Mouse (Mus musculus) olfactory bulb, adult 2 months (tissue): Measurements from ENCODE around the gene Pnpla1. TPM values are rescaled to one million over a fixed set of nuclear protein-coding genes. Genes with fewer than 3 reads are reported as not detected.

Experiments
- H3K27ac ChIP-seq: fragments of 200-500 bp; 2 replicates; pipeline ENCODE4 v1.5.1; 2012; ENCODE audit warnings: low read depth, low read length; ENCODE audit not compliant: insufficient read depth
- H3K4me1 ChIP-seq: fragments of 200-500 bp; 2 replicates; pipeline ENCODE4 v1.6.1; 2012; ENCODE audit warnings: low read length; ENCODE audit not compliant: control insufficient read depth, insufficient read depth
- H3K4me3 ChIP-seq: fragments of 200-500 bp; 2 replicates; pipeline ENCODE4 v1.5.1; 2012; ENCODE audit warnings: mild to moderate bottlenecking, low read depth, low read length, moderate library complexity; ENCODE audit not compliant: insufficient read depth
- CTCF ChIP-seq: fragments of 200-500 bp; IDR thresholded peaks from 2 replicates; pipeline ENCODE4 v1.5.1; 2012; ENCODE audit warnings: low read depth, mild to moderate bottlenecking, low read length, moderate library complexity; ENCODE audit not compliant: insufficient read depth
- POLR2A ChIP-seq: fragments of 200-500 bp; IDR thresholded peaks from 2 replicates; pipeline ENCODE4 v1.6.1; 2012; ENCODE audit warnings: mild to moderate bottlenecking, low read depth, low read length, moderate library complexity; ENCODE audit not compliant: insufficient read depth
- WGBS: fragments of 180-500 bp; shearing (Covaris S2); methylation state at CpG from one replicate; pipeline ENCODE4 v1.1.7; 2018; 5-methylcytosine and 5-hydroxymethylcytosine counted together
- polyA plus RNA-seq: library from polyadenylated mRNA; stranded (reverse); fragments of >200 nt; gene quantifications from 2 replicates; pipeline ENCODE4 v1.2.4, GENCODE M21; 2012; ENCODE audit warnings: low replicate concordance; ENCODE audit not compliant: missing spikeins, insufficient read depth, insufficient read length

Gene Pnpla1
- polyA plus RNA-seq, 1 experiment = not detected

GRCm38 (mm10) chr17:28905377-28905916 lies 47.2 kb downstream of the Pnpla1 start:
- TF ChIP-seq CTCF = no peak
- TF ChIP-seq POLR2A = peak; percentile 47; the same call in 1 of the 2 replicates
- Histone ChIP-seq H3K4me1 (peaks cover 32% of the 10 kb centered on the region), H3K27ac (peak overlapping the region; percentile 95), H3K4me3 (peak overlapping the region; percentile 9; the same call in 1 of the 2 replicates)
- 44% methylated on average over 13 of the region's 13 CpGs for WGBS

- Histone ChIP-seq H3K4me3 (no peak overlapping the region), H3K27ac (peak overlapping the region; percentile 67; the same call in 1 of the 2 replicates), H3K4me1 (peaks cover 32% of the 10 kb centered on the region)
- TF ChIP-seq POLR2A (no peak), CTCF (no peak)
- WGBS = 14% methylated on average over 7 of the region's 7 CpGs
These were observed 49.7 kb downstream of the Pnpla1 start for GRCm38 (mm10) chr17:28907959-28908358.

GRCm38 (mm10) chr17:28909252-28909941 lies 51.2 kb downstream of the Pnpla1 start:
- WGBS = 25% methylated on average over 29 of the region's 29 CpGs
- TF ChIP-seq CTCF (peak; percentile 27; the same call in 1 of the 2 replicates), POLR2A (no peak)
- H3K27ac ChIP-seq = no peak overlapping the region
- H3K4me3 ChIP-seq = no peak overlapping the region
- H3K4me1 ChIP-seq = peaks cover 27% of the 10 kb centered on the region

GRCm38 (mm10) chr17:28910139-28910538 lies 51.9 kb downstream of the Pnpla1 start:
- Histone ChIP-seq H3K4me3 (no peak overlapping the region), H3K4me1 (peaks cover 19% of the 10 kb centered on the region), H3K27ac (no peak overlapping the region)
- TF ChIP-seq CTCF = no peak
- 72% methylated on average over 7 of the region's 7 CpGs for WGBS

GRCm38 (mm10) chr17:28913200-28913599 lies 55.0 kb downstream of the Pnpla1 start:
- 55% methylated on average over 5 of the region's 5 CpGs for WGBS
- Histone ChIP-seq H3K27ac (no peak overlapping the region), H3K4me3 (no peak overlapping the region), H3K4me1 (peaks cover 10% of the 10 kb centered on the region)
- TF ChIP-seq POLR2A (no peak), CTCF (no peak)

GRCm38 (mm10) chr17:28913940-28914339 lies 55.7 kb downstream of the Pnpla1 start:
- H3K4me3 ChIP-seq = no peak overlapping the region
- no peak overlapping the region for H3K27ac ChIP-seq
- TF ChIP-seq CTCF (no peak), POLR2A (no peak)
- WGBS = 86% methylated on average over 6 of the region's 6 CpGs
- H3K4me1 ChIP-seq = peaks cover 7% of the 10 kb centered on the region; the same call in 1 of the 2 replicates

- no peak within 1 kb of the TSS for H3K27ac ChIP-seq
- no peak within 1 kb of the TSS for H3K4me3 ChIP-seq
- WGBS = 82% methylated on average over 12 of the region's 12 CpGs
- no peaks in the 10 kb centered on the region for H3K4me1 ChIP-seq
- no peak for TF ChIP-seq CTCF
- TF ChIP-seq POLR2A = no peak
These were observed 56.9 kb downstream of the Pnpla1 start, which contains the start of gene 4930539E08Rik for GRCm38 (mm10) chr17:28915060-28915628. Gene 4930539E08Rik, minus strand, starts transcription at chr17:28915324.

- no peak for TF ChIP-seq POLR2A
- no peak for TF ChIP-seq CTCF
- WGBS = 88% methylated on average over 1 of the region's 1 CpGs
These were observed 58.3 kb downstream of the Pnpla1 start for GRCm38 (mm10) chr17:28916520-28916919.

GRCm38 (mm10) chr17:28921086-28921485 lies 62.9 kb downstream of the Pnpla1 start:
- TF ChIP-seq CTCF = no peak
- TF ChIP-seq POLR2A = no peak
- H3K27ac ChIP-seq = no peak overlapping the region
- no peak overlapping the region for H3K4me3 ChIP-seq
- WGBS = 46% methylated on average over 8 of the region's 8 CpGs
- peaks cover 6% of the 10 kb centered on the region; the same call in 1 of the 2 replicates for H3K4me1 ChIP-seq

More at GRCm38 (mm10) chr17:28916520-28916919, 58.3 kb downstream of the Pnpla1 start:
- Histone ChIP-seq H3K4me1 (peaks cover 5% of the 10 kb centered on the region; the same call in 1 of the 2 replicates), H3K4me3 (no peak overlapping the region), H3K27ac (no peak overlapping the region)
